Mouse (Mus musculus) ovary, adult 18-20 months (tissue): ENCODE results near the gene Sh3bp4.

Experiments used
- DNase-seq: peaks from one replicate; pipeline ENCODE4 v3.0.0; 2022; ENCODE audit warnings: low spot score, mixed read lengths

Gene Sh3bp4

GRCm38 (mm10) chr1:89070103-89070700 is at the start of gene Sh3bp4:
Sh3bp4 (plus strand) TSS chr1:89070415.
- peak; percentile 99 for DNase-seq

- no peak for DNase-seq
These were observed 47.2 kb upstream of the Sh3bp4 start for GRCm38 (mm10) chr1:89022997-89023396.

GRCm38 (mm10) chr1:89024696-89025612 is 45.3 kb upstream of the Sh3bp4 start:
- DNase-seq: no peak

GRCm38 (mm10) chr1:89026040-89026439 is 44.2 kb upstream of the Sh3bp4 start:
- no peak for DNase-seq

GRCm38 (mm10) chr1:89029136-89029927 is 40.9 kb upstream of the Sh3bp4 start:
- no peak for DNase-seq

- no peak for DNase-seq
These were observed 36.6 kb upstream of the Sh3bp4 start for GRCm38 (mm10) chr1:89033661-89034060.

GRCm38 (mm10) chr1:89034061-89034460 is 36.2 kb upstream of the Sh3bp4 start:
- DNase-seq: no peak

GRCm38 (mm10) chr1:89035115-89035514 is 35.1 kb upstream of the Sh3bp4 start:
- no peak for DNase-seq

GRCm38 (mm10) chr1:89039836-89040235 is 30.4 kb upstream of the Sh3bp4 start:
- no peak for DNase-seq

- DNase-seq: no peak
These were observed 28.9 kb upstream of the Sh3bp4 start for GRCm38 (mm10) chr1:89041290-89041689.

GRCm38 (mm10) chr1:89042081-89042480 is 28.1 kb upstream of the Sh3bp4 start:
- no peak for DNase-seq

GRCm38 (mm10) chr1:89042956-89043355 is 27.3 kb upstream of the Sh3bp4 start:
- DNase-seq: no peak

GRCm38 (mm10) chr1:89045403-89045802 is 24.8 kb upstream of the Sh3bp4 start:
- DNase-seq: no peak

GRCm38 (mm10) chr1:89049506-89049905 is 20.7 kb upstream of the Sh3bp4 start:
- no peak for DNase-seq

GRCm38 (mm10) chr1:89056175-89056574 is 14.0 kb upstream of the Sh3bp4 start:
- no peak for DNase-seq

GRCm38 (mm10) chr1:89057430-89057829 is 12.8 kb upstream of the Sh3bp4 start:
- no peak for DNase-seq

GRCm38 (mm10) chr1:89058011-89058410 is 12.2 kb upstream of the Sh3bp4 start:
- no peak for DNase-seq

- DNase-seq: no peak
These were observed 7.2 kb upstream of the Sh3bp4 start for GRCm38 (mm10) chr1:89062977-89063376.

GRCm38 (mm10) chr1:89063800-89064199 is 6.4 kb upstream of the Sh3bp4 start:
- no peak for DNase-seq

GRCm38 (mm10) chr1:89068812-89069211 is 1.4 kb upstream of the Sh3bp4 start:
- DNase-seq: no peak

- DNase-seq: peak; percentile 26
These were observed 624 bp upstream of the Sh3bp4 start for GRCm38 (mm10) chr1:89069479-89070102.

GRCm38 (mm10) chr1:89070871-89071361 is 701 bp downstream of the Sh3bp4 start:
- DNase-seq: no peak
